Mouse (Mus musculus): ENCODE measurements around the gene Dnajc1. TPM values are rescaled to one million over a fixed set of nuclear protein-coding genes. Genes with fewer than 3 reads are reported as not detected.

Dnajc1 gene
- polyA plus RNA-seq, 1 experiment from 2014 or later, result 20.9 TPM

GRCm38 (mm10) chr2:18316909-18317308 lies 75.7 kb downstream of the Dnajc1 start:
- H3K27me3 ChIP-seq (ENCODE audit: control insufficient read depth, insufficient read depth, low read depth, low read length), result no peaks in the 10 kb centered on the region
- no peaks in the 10 kb centered on the region for H3K4me1 ChIP-seq (ENCODE audit: control insufficient read depth, insufficient read depth, low read length)
- no peak overlapping the region for H3K9ac ChIP-seq (ENCODE audit: low read depth, low read length)
- H3K4me3 ChIP-seq (ENCODE audit: low read depth, low read length), result no peak overlapping the region
- no peak for ATAC-seq
- no peak overlapping the region for H3K27ac ChIP-seq (ENCODE audit: low read length)
- 47% methylated on average over 2 of the region's 2 CpGs for WGBS
- peaks cover 5% of the 10 kb centered on the region; the same call in 1 of the 2 replicates for H3K9me3 ChIP-seq (replicated peaks; ENCODE audit: control insufficient read depth, low read length, poor library complexity, severe bottlenecking)
- no peaks in the 10 kb centered on the region for H3K36me3 ChIP-seq (ENCODE audit: control insufficient read depth, insufficient read depth, low read length)
- H3K4me2 ChIP-seq (ENCODE audit: low read length), result no peak overlapping the region

DNA sequence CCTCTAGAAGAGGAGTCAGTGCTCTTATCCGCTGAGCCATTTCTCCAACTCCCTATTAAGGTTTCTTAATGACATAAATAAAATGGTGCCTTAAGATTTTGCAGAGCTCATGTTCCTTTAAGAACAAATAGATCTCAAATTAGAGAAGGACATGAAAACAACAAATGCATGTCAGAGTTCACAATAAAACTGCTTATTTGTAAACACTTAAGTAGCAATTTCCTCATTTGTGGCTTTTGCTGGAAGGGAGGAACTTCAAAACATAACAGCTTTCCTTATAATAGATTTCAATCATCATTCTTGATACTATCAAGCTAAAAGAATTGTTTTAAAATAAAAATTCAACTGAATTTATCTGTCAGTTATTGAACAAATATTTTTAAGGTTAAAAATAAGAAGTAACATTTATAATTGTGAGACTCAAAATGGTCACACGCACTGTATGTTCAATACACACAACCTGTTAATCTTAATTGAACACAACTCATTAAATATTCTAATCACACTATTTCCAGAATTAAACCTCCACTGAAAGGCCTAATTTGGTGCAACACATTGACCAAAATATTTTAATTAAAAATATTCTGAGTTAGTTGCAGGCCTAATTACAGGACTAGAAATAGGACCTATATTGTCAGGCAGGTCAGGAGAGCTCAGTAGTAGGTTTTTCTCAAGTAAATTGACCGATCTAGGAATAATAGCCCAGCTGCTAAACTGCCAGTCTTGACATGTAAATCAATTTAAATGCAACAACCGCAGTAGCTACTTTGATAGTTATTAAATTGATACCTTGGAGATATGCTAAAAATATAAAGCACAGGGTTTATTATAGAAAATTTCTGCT lies 82.1 kb downstream of the Dnajc1 start:
- WGBS, result 55% methylated on average over 4 of the region's 4 CpGs

DNA sequence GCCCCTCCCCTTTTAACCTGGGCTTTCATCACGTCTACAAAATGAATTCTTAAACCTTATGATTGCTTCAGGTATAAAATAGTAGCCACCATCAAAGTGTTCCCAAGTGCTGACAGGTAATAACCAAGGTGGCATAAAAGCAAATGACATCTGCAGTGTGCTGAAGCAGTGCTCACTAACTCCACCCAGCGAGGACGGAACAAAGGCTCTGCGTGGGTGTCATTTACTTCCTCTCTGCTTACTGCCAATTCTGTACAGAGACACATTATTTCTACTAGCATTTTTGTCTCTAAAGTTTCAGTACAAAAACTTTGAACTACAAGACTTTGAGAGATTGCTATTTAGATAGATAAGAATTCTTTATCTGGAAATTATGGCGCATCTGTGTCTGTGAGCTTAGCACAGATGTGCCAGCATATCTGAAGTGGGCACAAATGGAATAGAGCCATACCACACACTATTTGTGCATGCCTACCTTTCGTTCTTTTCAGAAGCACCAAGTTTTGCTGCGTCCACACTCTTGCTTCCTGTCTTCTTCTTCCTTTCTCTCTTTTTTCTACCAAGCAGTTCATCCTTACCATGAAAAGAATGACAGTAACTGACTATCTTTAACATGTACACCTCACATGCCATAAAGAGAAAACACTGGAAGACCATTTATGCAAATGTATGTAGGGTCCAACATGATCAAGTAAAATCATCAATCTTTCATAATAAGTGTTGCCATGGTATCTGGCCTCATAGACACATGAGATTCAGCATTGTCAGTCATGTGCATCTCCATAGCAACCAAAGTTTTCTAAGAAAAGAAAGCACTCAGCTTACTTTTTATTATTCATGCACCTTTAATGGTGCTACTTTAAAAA lies 85.0 kb downstream of the Dnajc1 start:
- ATAC-seq, result 0 out of 2 replicates have a peak, but pooled peaks have one; percentile 36
- H3K9me3 ChIP-seq (replicated peaks; ENCODE audit: control insufficient read depth, low read length, poor library complexity, severe bottlenecking), result no peaks in the 10 kb centered on the region
- WGBS, result 80% methylated on average over 7 of the region's 7 CpGs
- no peak overlapping the region for H3K27ac ChIP-seq (ENCODE audit: low read length)
- H3K4me2 ChIP-seq (ENCODE audit: low read length), result no peak overlapping the region
- H3K27me3 ChIP-seq (ENCODE audit: control insufficient read depth, insufficient read depth, low read depth, low read length), result no peaks in the 10 kb centered on the region
- no peaks in the 10 kb centered on the region for H3K4me1 ChIP-seq (ENCODE audit: control insufficient read depth, insufficient read depth, low read length)
- no peaks in the 10 kb centered on the region for H3K36me3 ChIP-seq (ENCODE audit: control insufficient read depth, insufficient read depth, low read length)
- H3K9ac ChIP-seq (ENCODE audit: low read depth, low read length), result no peak overlapping the region
- H3K4me3 ChIP-seq (ENCODE audit: low read depth, low read length), result no peak overlapping the region

More for the DNA sequence above, 82.1 kb downstream of the Dnajc1 start:
- Histone ChIP-seq H3K27ac (ENCODE audit: low read length) (no peak overlapping the region), H3K4me2 (ENCODE audit: low read length) (no peak overlapping the region), H3K9me3 (replicated peaks; ENCODE audit: control insufficient read depth, low read length, poor library complexity, severe bottlenecking) (no peaks in the 10 kb centered on the region), H3K9ac (ENCODE audit: low read depth, low read length) (no peak overlapping the region), H3K4me1 (ENCODE audit: control insufficient read depth, insufficient read depth, low read length) (no peaks in the 10 kb centered on the region), H3K36me3 (ENCODE audit: control insufficient read depth, insufficient read depth, low read length) (no peaks in the 10 kb centered on the region), H3K27me3 (ENCODE audit: control insufficient read depth, insufficient read depth, low read depth, low read length) (no peaks in the 10 kb centered on the region), H3K4me3 (ENCODE audit: low read depth, low read length) (no peak overlapping the region)
- no peak for ATAC-seq

- no peaks in the 10 kb centered on the region for H3K9me3 ChIP-seq (replicated peaks; ENCODE audit: control insufficient read depth, low read length, poor library complexity, severe bottlenecking)
- H3K36me3 ChIP-seq (ENCODE audit: control insufficient read depth, insufficient read depth, low read length), result no peaks in the 10 kb centered on the region
- ATAC-seq, result no peak
- H3K27ac ChIP-seq (ENCODE audit: low read length), result no peak overlapping the region
- no peaks in the 10 kb centered on the region for H3K4me1 ChIP-seq (ENCODE audit: control insufficient read depth, insufficient read depth, low read length)
- H3K9ac ChIP-seq (ENCODE audit: low read depth, low read length), result no peak overlapping the region
- H3K4me2 ChIP-seq (ENCODE audit: low read length), result no peak overlapping the region
- WGBS, result 72% methylated on average over 3 of the region's 3 CpGs
- H3K4me3 ChIP-seq (ENCODE audit: low read depth, low read length), result no peak overlapping the region
- no peaks in the 10 kb centered on the region for H3K27me3 ChIP-seq (ENCODE audit: control insufficient read depth, insufficient read depth, low read depth, low read length)
Observed at GRCm38 (mm10) chr2:18300949-18301348, 91.7 kb downstream of the Dnajc1 start.

GRCm38 (mm10) chr2:18285175-18285574 lies 107.5 kb downstream of the Dnajc1 start:
- Histone ChIP-seq H3K27me3 (ENCODE audit: control insufficient read depth, insufficient read depth, low read depth, low read length) (no peaks in the 10 kb centered on the region), H3K9me3 (replicated peaks; ENCODE audit: control insufficient read depth, low read length, poor library complexity, severe bottlenecking) (no peaks in the 10 kb centered on the region), H3K4me1 (ENCODE audit: control insufficient read depth, insufficient read depth, low read length) (no peaks in the 10 kb centered on the region), H3K4me2 (ENCODE audit: low read length) (no peak overlapping the region), H3K27ac (ENCODE audit: low read length) (no peak overlapping the region), H3K4me3 (ENCODE audit: low read depth, low read length) (no peak overlapping the region), H3K36me3 (ENCODE audit: control insufficient read depth, insufficient read depth, low read length) (peaks cover 3% of the 10 kb centered on the region), H3K9ac (ENCODE audit: low read depth, low read length) (no peak overlapping the region)
- no peak for ATAC-seq
- WGBS, result 97% methylated on average over 6 of the region's 6 CpGs

GRCm38 (mm10) chr2:18265736-18266135 lies 126.9 kb downstream of the Dnajc1 start:
- no peaks in the 10 kb centered on the region for H3K27me3 ChIP-seq (ENCODE audit: control insufficient read depth, insufficient read depth, low read depth, low read length)
- no peak overlapping the region for H3K9ac ChIP-seq (ENCODE audit: low read depth, low read length)
- no peak for ATAC-seq
- H3K4me1 ChIP-seq (ENCODE audit: control insufficient read depth, insufficient read depth, low read length), result no peaks in the 10 kb centered on the region
- 0 out of 2 replicates have a peak, but pooled peaks cover 3% of the 10 kb centered on the region for H3K9me3 ChIP-seq (replicated peaks; ENCODE audit: control insufficient read depth, low read length, poor library complexity, severe bottlenecking)
- no peaks in the 10 kb centered on the region; the same call in 1 of the 2 replicates for H3K36me3 ChIP-seq (ENCODE audit: control insufficient read depth, insufficient read depth, low read length)
- 84% methylated on average over 1 of the region's 1 CpGs for WGBS
- no peak overlapping the region for H3K27ac ChIP-seq (ENCODE audit: low read length)
- H3K4me2 ChIP-seq (ENCODE audit: low read length), result no peak overlapping the region
- no peak overlapping the region for H3K4me3 ChIP-seq (ENCODE audit: low read depth, low read length)

- Histone ChIP-seq H3K27me3 (ENCODE audit: control insufficient read depth, insufficient read depth, low read depth, low read length) (no peaks in the 10 kb centered on the region), H3K36me3 (ENCODE audit: control insufficient read depth, insufficient read depth, low read length) (no peaks in the 10 kb centered on the region; the same call in 1 of the 2 replicates), H3K9me3 (replicated peaks; ENCODE audit: control insufficient read depth, low read length, poor library complexity, severe bottlenecking) (0 out of 2 replicates have a peak, but pooled peaks cover 3% of the 10 kb centered on the region), H3K27ac (ENCODE audit: low read length) (no peak overlapping the region), H3K4me3 (ENCODE audit: low read depth, low read length) (no peak overlapping the region), H3K4me1 (ENCODE audit: control insufficient read depth, insufficient read depth, low read length) (no peaks in the 10 kb centered on the region), H3K9ac (ENCODE audit: low read depth, low read length) (no peak overlapping the region), H3K4me2 (ENCODE audit: low read length) (no peak overlapping the region)
- ATAC-seq, result no peak
- 89% methylated on average over 3 of the region's 3 CpGs for WGBS
Observed at GRCm38 (mm10) chr2:18264579-18264978, 128.1 kb downstream of the Dnajc1 start.

DNA sequence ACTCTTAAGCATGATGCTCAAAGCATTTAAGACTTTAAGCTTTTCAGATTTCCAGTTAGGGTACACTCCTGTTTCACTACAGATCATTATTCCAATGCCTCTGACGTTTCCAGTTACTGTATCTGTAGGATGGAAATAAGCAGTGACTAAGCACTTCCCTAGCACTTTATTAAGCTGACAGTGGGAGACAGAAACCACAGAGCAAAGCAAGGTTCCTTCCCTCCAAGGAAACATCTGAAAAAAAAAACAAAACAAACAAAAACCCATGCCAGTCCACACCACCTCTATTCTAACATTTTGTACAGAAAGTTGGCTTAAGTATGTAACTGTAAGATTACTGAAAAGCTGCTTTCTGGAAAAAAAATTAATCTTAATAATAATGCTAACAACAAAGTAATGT lies 130.3 kb downstream of the Dnajc1 start:
- Histone ChIP-seq H3K4me1 (ENCODE audit: control insufficient read depth, insufficient read depth, low read length) (no peaks in the 10 kb centered on the region), H3K9ac (ENCODE audit: low read depth, low read length) (no peak overlapping the region), H3K4me2 (ENCODE audit: low read length) (no peak overlapping the region), H3K4me3 (ENCODE audit: low read depth, low read length) (no peak overlapping the region), H3K27ac (ENCODE audit: low read length) (no peak overlapping the region), H3K9me3 (replicated peaks; ENCODE audit: control insufficient read depth, low read length, poor library complexity, severe bottlenecking) (0 out of 2 replicates have a peak, but pooled peaks cover 3% of the 10 kb centered on the region), H3K27me3 (ENCODE audit: control insufficient read depth, insufficient read depth, low read depth, low read length) (no peaks in the 10 kb centered on the region), H3K36me3 (ENCODE audit: control insufficient read depth, insufficient read depth, low read length) (no peaks in the 10 kb centered on the region; the same call in 1 of the 2 replicates)
- WGBS, result 32% methylated on average over 1 of the region's 1 CpGs
- no peak for ATAC-seq
